In genomic region chr5:31596481-31597429, GRCm38 (mm10) we compare ENCODE assay signal across 8 mouse cellular contexts. TPM values are rescaled to one million over a fixed set of nuclear protein-coding genes. Genes with fewer than 3 reads are reported as not detected.
DNase-seq lines count a peak whose midpoint lies in the region; ATAC-seq and TF ChIP-seq lines count a peak whose summit lies in the region.

Gene Mrpl33 (plus strand): TSS chr5:31596935.

- WGBS in cerebellum, adult 2 months: 10% methylated on average over 26 of the region's 26 CpGs
- WGBS in forebrain, postnatal 0 days: 6% methylated on average over 26 of the region's 26 CpGs
- WGBS in hindbrain, embryonic 10.5 days: 9% methylated on average over 26 of the region's 26 CpGs

- peak; percentile 71; the same call in 1 of the 2 replicates for ATAC-seq in forebrain, postnatal 0 days

- H3K27ac ChIP-seq in cerebellum, adult 2 months (ENCODE audit: insufficient read depth, low read length): peak within 1 kb of the TSS; percentile 15; the same call in 1 of the 2 replicates
- H3K27ac ChIP-seq in forebrain, postnatal 0 days (ENCODE audit: low read depth, low read length): no peak within 1 kb of the TSS
- peak within 1 kb of the TSS; percentile 72 for H3K27ac ChIP-seq in hindbrain, embryonic 10.5 days

- peak; percentile 87 for DNase-seq in R1 (ENCODE audit: low read depth, low spot score)
- DNase-seq in cerebellum, adult 2 months: peak; percentile 60 to 66
- DNase-seq in forebrain, postnatal 0 days: peak; percentile 47
- peak; percentile 50 for DNase-seq in hindbrain, embryonic 10.5 days (ENCODE audit: low spot score)
- DNase-seq in layer of hippocampus, postnatal 25 days (ENCODE audit: extremely low spot score in 1 of 2, low spot score in 1 of 2): peak in 1 of 2 experiments; percentile 22
- DNase-seq in lung, postnatal 25 days (ENCODE audit: low spot score): peak; percentile 75
- DNase-seq in right cerebral cortex, adult 18-20 months: peak; percentile 74
- peak; percentile 58 for DNase-seq in urinary bladder, postnatal 25 days (ENCODE audit: low spot score)

- 0 out of 2 replicates have a peak, but pooled peaks cover 3% of the 10 kb centered on the region for H3K4me1 ChIP-seq in cerebellum, adult 2 months (ENCODE audit: control insufficient read depth, insufficient read depth, low read length)
- H3K4me1 ChIP-seq in forebrain, postnatal 0 days (ENCODE audit: insufficient read depth): peaks cover 8% of the 10 kb centered on the region; the same call in 1 of the 2 replicates
- peaks cover 11% of the 10 kb centered on the region for H3K4me1 ChIP-seq in hindbrain, embryonic 10.5 days (replicated peaks)

- TF ChIP-seq POLR2A in cerebellum, adult 2 months (IDR thresholded peaks at IDR 0.05; ENCODE audit: borderline replicate concordance, insufficient read depth, low read length): no peak

- TF ChIP-seq CTCF in cerebellum, adult 2 months (IDR thresholded peaks at IDR 0.05; ENCODE audit: borderline replicate concordance, insufficient read depth, low read depth, low read length): peak; percentile 29; the same call in 1 of the 2 replicates
- TF ChIP-seq CTCF in forebrain, postnatal 0 days (IDR thresholded peaks at IDR 0.05; ENCODE audit: low read depth): peak; percentile 42; the same call in 1 of the 2 replicates

- no peaks in the 10 kb centered on the region for H3K36me3 ChIP-seq in forebrain, postnatal 0 days (ENCODE audit: insufficient read depth)
- no peaks in the 10 kb centered on the region for H3K36me3 ChIP-seq in hindbrain, embryonic 10.5 days

- no peaks in the 10 kb centered on the region for H3K27me3 ChIP-seq in cerebellum, adult 2 months (ENCODE audit: control insufficient read depth, insufficient read depth, low read length)
- H3K27me3 ChIP-seq in forebrain, postnatal 0 days (ENCODE audit: insufficient read depth, low read length): no peaks in the 10 kb centered on the region
- H3K27me3 ChIP-seq in hindbrain, embryonic 10.5 days (ENCODE audit: insufficient read depth, poor library complexity, severe bottlenecking): peaks cover 15% of the 10 kb centered on the region

- H3K4me3 ChIP-seq in cerebellum, adult 2 months (replicated peaks; ENCODE audit: insufficient read depth, low read depth, low read length): peak within 1 kb of the TSS; percentile 51
- H3K4me3 ChIP-seq in forebrain, postnatal 0 days (ENCODE audit: low read depth, low read length): peak within 1 kb of the TSS; percentile 26
- H3K4me3 ChIP-seq in hindbrain, embryonic 10.5 days: peak within 1 kb of the TSS; percentile 48

- H3K4me2 ChIP-seq in forebrain, postnatal 0 days (ENCODE audit: low read depth): peak within 1 kb of the TSS; percentile 49

- H3K9ac ChIP-seq in forebrain, postnatal 0 days: peak within 1 kb of the TSS; percentile 40

- no peaks in the 10 kb centered on the region for H3K9me3 ChIP-seq in forebrain, postnatal 0 days (ENCODE audit: low read length)
- no peaks in the 10 kb centered on the region for H3K9me3 ChIP-seq in hindbrain, embryonic 10.5 days

RNA-seq across cellular contexts. Expression of gene Mrpl33, which starts in this region (rescaled TPM):
- polyA plus RNA-seq in cerebellum, adult 2 months (2012; rRNA removed): 80.4 and 81.9 TPM in 2 replicates
- 166 and 203 TPM in 2 replicates for total RNA-seq in forebrain, postnatal 0 days (2014; rRNA removed)
- 295 and 354 TPM in 2 replicates for polyA plus RNA-seq in forebrain, postnatal 0 days (2015; fragmentation: Nextera tagmentation; extraction: Ambion mirVana)
- polyA plus RNA-seq in hindbrain, embryonic 10.5 days (2016; fragmentation: Nextera tagmentation; extraction: Ambion mirVana): 240 and 250 TPM in 2 replicates
- 100 to 1,000 TPM in 1 of 2 experiments, 10 to 100 TPM in 1; 92.2 to 110 TPM for total RNA-seq in layer of hippocampus, postnatal 25 days (2021)
